Mouse (Mus musculus) embryonic fibroblast, embryonic 13.5 days (primary cell): ENCODE measurements around the gene Nme7.

Experiments used
- CTCF ChIP-seq: IDR thresholded peaks from 2 replicates; pipeline ENCODE4 v1.5.1; 2011; ENCODE audit warnings: mild to moderate bottlenecking, control low read depth, low read length, moderate library complexity, borderline replicate concordance; ENCODE audit not compliant: insufficient read depth
- POLR2A ChIP-seq: IDR thresholded peaks from 2 replicates; pipeline ENCODE4 v1.6.1; 2011; ENCODE audit warnings: low read depth, mild to moderate bottlenecking, control low read depth, low read length, moderate library complexity

GRCm38 (mm10) chr1:164440230-164440629 lies 136.3 kb downstream of the Nme7 start:
- TF ChIP-seq CTCF (no peak), POLR2A (no peak)
